Mouse (Mus musculus): ENCODE data around the gene Metrnl.

The Metrnl gene

GRCm38 (mm10) chr11:121734892-121735291 is 33.5 kb downstream of the Metrnl start:
- DNase-seq (ENCODE audit: low read depth, low spot score) = no peak

DNA sequence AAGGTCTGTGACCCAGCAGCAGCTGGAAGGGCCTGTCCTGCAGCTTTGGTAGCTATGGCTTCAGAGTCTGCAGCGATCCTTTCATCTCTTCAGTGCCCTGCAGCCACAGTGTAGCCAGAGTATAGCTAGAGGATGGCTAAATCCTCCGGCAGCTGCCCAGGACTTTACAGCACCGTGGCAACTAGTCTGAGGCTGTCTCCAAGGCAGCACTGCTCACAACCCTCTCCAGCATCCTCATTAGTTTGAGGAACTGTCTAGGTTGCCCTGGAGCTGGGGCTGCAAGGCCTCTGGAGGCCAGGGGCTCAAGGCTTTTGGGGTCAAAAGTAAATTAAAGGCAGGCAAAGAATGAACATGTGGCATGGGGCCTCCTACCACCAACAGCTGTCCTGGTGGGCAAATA is 37.3 kb downstream of the Metrnl start:
- DNase-seq (ENCODE audit: low read depth, low spot score) = no peak

GRCm38 (mm10) chr11:121740906-121741305 is 39.6 kb downstream of the Metrnl start:
- no peak for DNase-seq (ENCODE audit: low read depth, low spot score)

- no peak for DNase-seq (ENCODE audit: low read depth, low spot score)
Measured at GRCm38 (mm10) chr11:121741433-121741832, 40.1 kb downstream of the Metrnl start.

GRCm38 (mm10) chr11:121743113-121743512 is 41.8 kb downstream of the Metrnl start:
- no peak for DNase-seq (ENCODE audit: low read depth, low spot score)

GRCm38 (mm10) chr11:121743915-121744628 is 42.7 kb downstream of the Metrnl start:
- no peak for DNase-seq (ENCODE audit: low read depth, low spot score)

DNA sequence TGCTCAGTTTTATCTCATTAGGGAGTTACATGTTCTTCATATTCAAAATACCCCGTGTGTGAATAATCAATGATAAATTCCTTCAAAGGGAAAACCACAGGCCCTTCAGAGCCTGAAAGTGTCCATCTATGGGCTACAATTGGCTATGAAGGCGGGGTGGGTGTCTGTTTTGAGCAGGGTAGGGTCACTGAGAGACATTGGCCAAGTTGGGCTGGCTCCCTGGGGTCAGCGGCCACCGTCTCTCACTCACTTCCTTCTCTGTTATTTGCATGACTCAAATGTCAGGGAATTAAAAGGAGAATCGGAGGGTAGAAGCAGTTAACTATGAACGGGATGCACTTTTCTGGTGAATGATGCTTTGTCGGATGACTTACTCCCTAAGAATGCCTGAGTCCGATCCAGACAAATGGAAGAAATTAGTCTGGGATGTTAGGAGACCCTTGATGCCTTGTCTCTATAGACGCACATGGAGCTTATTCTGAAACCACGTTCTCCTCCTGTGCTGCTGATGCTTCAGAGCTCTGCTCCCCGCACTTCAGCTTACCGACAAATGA is 45.7 kb downstream of the Metrnl start:
- no peak for DNase-seq (ENCODE audit: low read depth, low spot score)

GRCm38 (mm10) chr11:121748003-121748684 is 46.8 kb downstream of the Metrnl start:
- no peak for DNase-seq (ENCODE audit: low read depth, low spot score)
